Mouse (Mus musculus) myocyte (in vitro differentiated cells): ENCODE results near the gene Cldn19. TPM values are rescaled to one million over a fixed set of nuclear protein-coding genes. Genes with fewer than 3 reads are reported as not detected.

Experiments
- H3K27me3 ChIP-seq: one replicate; pipeline ENCODE4 v1.6.1; 2011; ENCODE audit not compliant: control insufficient read depth, insufficient read depth, insufficient read length
- H3K36me3 ChIP-seq: one replicate; pipeline ENCODE4 v1.6.1; 2011; ENCODE audit not compliant: control insufficient read depth, insufficient read depth
- H3K4me2 ChIP-seq: one replicate; pipeline ENCODE4 v1.6.1; 2011; ENCODE audit warnings: low read depth, control low read depth
- H3K4me3 ChIP-seq: one replicate; pipeline ENCODE4 v1.5.1; 2011; ENCODE audit warnings: mild to moderate bottlenecking, control low read depth, moderate library complexity
- H3K79me2 ChIP-seq: one replicate; pipeline ENCODE4 v1.6.1; 2011; ENCODE audit not compliant: control insufficient read depth, insufficient read depth
- H3ac ChIP-seq: one replicate; pipeline ENCODE4 v1.6.1; 2011; ENCODE audit not compliant: control insufficient read depth, insufficient read length
- CEBPB ChIP-seq: IDR thresholded peaks from 2 replicates; pipeline ENCODE4 v1.6.1; 2011; ENCODE audit warnings: mild to moderate bottlenecking, moderate library complexity; ENCODE audit not compliant: poor library complexity, insufficient read depth, severe bottlenecking
- E2F4 ChIP-seq: IDR thresholded peaks from one replicate; pipeline ENCODE4 v1.6.1; 2011; ENCODE audit warnings: mild to moderate bottlenecking, control low read depth, moderate library complexity; ENCODE audit not compliant: insufficient read depth
- MAX ChIP-seq: IDR thresholded peaks from one replicate; pipeline ENCODE4 v1.6.1; 2011; ENCODE audit warnings: low read depth, mild to moderate bottlenecking, control low read depth
- MYOD1 ChIP-seq, 3 experiments: IDR thresholded peaks; one replicate each; pipeline ENCODE4 v1.6.1; 2011; ENCODE audit warnings: control low read depth in 2 of 3, low read depth in 2 of 3, mild to moderate bottlenecking in 2 of 3, moderate library complexity in 1 of 3; ENCODE audit not compliant: insufficient read length in 2 of 3, control insufficient read depth in 1 of 3
- MYOG ChIP-seq, 3 experiments: IDR thresholded peaks; one replicate each; pipeline ENCODE4 v1.6.1; 2011; ENCODE audit warnings: control low read depth in 2 of 3, low read depth in 2 of 3, mild to moderate bottlenecking in 2 of 3; ENCODE audit not compliant: insufficient read length in 2 of 3, control insufficient read depth in 1 of 3, insufficient read depth in 1 of 3
- POLR2A ChIP-seq: IDR thresholded peaks from one replicate; pipeline ENCODE4 v1.6.1; 2011; ENCODE audit warnings: low read depth, mild to moderate bottlenecking, control low read depth, moderate library complexity; ENCODE audit not compliant: insufficient read length
- POLR2AphosphoS2 ChIP-seq: IDR thresholded peaks from one replicate; pipeline ENCODE4 v1.6.1; 2011; ENCODE audit warnings: low read depth, control low read depth; ENCODE audit not compliant: insufficient read length
- REST ChIP-seq: IDR thresholded peaks from one replicate; pipeline ENCODE4 v1.6.1; 2011; ENCODE audit warnings: mild to moderate bottlenecking, control low read depth, moderate library complexity; ENCODE audit not compliant: insufficient read depth, insufficient read length
- SRF ChIP-seq: IDR thresholded peaks from one replicate; pipeline ENCODE4 v1.6.1; 2011; ENCODE audit warnings: low read depth; ENCODE audit not compliant: control insufficient read depth, insufficient read length
- TCF12 ChIP-seq: IDR thresholded peaks from one replicate; pipeline ENCODE4 v1.6.1; 2011; ENCODE audit warnings: mild to moderate bottlenecking, control low read depth; ENCODE audit not compliant: poor library complexity, insufficient read depth, severe bottlenecking
- TCF3 ChIP-seq: IDR thresholded peaks from one replicate; pipeline ENCODE4 v1.6.1; 2011; ENCODE audit warnings: low read depth, control low read depth; ENCODE audit not compliant: insufficient read length
- USF1 ChIP-seq: IDR thresholded peaks from one replicate; pipeline ENCODE4 v1.6.1; 2011; ENCODE audit warnings: low read depth, mild to moderate bottlenecking, control low read depth, moderate library complexity
- polyA plus RNA-seq: library from polyadenylated mRNA; unstranded; fragments of >200 nt; fragmentation: generic; extraction: Trizol; gene quantifications from one replicate; pipeline ENCODE4 v1.2.1, GENCODE M21; 2012; ENCODE audit warnings: missing spikeins

Gene Cldn19
- polyA plus RNA-seq, 1 experiment, result 0.01 TPM

DNA sequence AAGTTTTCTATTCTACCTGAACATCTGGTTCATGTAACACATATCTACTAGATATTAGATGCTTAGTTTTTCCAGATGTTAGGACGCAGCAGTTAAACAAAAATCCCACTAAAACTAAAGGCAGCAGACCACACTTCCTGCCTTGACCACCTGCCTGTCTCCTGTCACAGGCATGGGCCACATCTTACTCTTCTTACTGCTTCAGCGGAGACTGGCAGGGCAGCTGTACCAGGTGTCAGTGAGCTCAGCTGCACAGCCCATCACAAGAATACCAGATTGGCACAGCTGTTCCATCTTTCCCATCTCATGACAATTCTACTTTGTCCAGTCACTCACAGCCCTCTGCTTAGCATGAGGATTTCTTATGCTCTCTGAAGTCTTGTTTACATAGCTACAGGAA lies 42.1 kb downstream of the Cldn19 start:
- TF ChIP-seq POLR2A (no peak), POLR2AphosphoS2 (no peak), MYOD1 (IDR thresholded peaks at IDR 0.05; ENCODE audit: control insufficient read depth in 1 of 3, insufficient read length in 2 of 3, low read depth in 2 of 3) (peak in 2 of 3 experiments; percentile 24 to 55), TCF12 (no peak), USF1 (no peak), E2F4 (no peak), CEBPB (no peak), TCF3 (no peak), MYOG (IDR thresholded peaks at IDR 0.05; ENCODE audit: control insufficient read depth in 1 of 3, insufficient read depth in 1 of 3, insufficient read length in 2 of 3, low read depth in 2 of 3) (peak in 1 of 3 experiments; percentile 8), MAX (no peak), REST (no peak), SRF (no peak)

GRCm38 (mm10) chr4:119300761-119301160 lies 45.5 kb downstream of the Cldn19 start:
- Histone ChIP-seq H3K27me3 (no peaks in the 10 kb centered on the region), H3K4me2 (no peak overlapping the region), H3K36me3 (no peaks in the 10 kb centered on the region), H3ac (no peak overlapping the region), H3K79me2 (no peaks in the 10 kb centered on the region), H3K4me3 (no peak overlapping the region)
- TF ChIP-seq USF1 (no peak), E2F4 (no peak), SRF (no peak), TCF12 (no peak), TCF3 (no peak), REST (no peak), CEBPB (no peak), POLR2A (no peak), MAX (no peak), MYOD1 (IDR thresholded peaks at IDR 0.05; ENCODE audit: control insufficient read depth in 1 of 3, insufficient read length in 2 of 3, low read depth in 2 of 3) (no peak), POLR2AphosphoS2 (no peak)

More for the DNA sequence above, 42.1 kb downstream of the Cldn19 start:
- Histone ChIP-seq H3K4me2 (no peak overlapping the region), H3K27me3 (no peaks in the 10 kb centered on the region), H3K36me3 (no peaks in the 10 kb centered on the region), H3ac (no peak overlapping the region), H3K4me3 (no peak overlapping the region), H3K79me2 (peaks cover 18% of the 10 kb centered on the region)

DNA sequence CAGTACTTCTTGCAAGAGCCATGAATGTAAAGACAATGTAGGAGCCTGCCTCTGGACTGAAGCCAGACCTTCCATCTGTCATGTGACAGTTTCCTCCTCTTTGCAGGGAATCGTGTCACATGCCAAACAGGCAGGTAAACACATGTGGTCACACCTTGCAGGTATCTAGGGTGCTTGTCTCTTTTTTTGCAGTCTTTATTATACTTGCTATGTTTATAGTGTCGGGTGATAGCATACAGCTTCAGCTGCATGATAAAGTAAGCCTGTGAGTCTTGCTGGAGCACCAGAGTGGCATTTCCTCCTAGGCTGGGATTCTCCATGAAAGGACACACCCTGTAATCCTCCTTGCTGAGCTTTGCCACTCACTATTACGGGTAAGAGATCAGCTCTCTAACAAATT lies 46.6 kb downstream of the Cldn19 start:
- no peak overlapping the region for H3ac ChIP-seq
- no peak overlapping the region for H3K4me2 ChIP-seq
- no peak overlapping the region for H3K4me3 ChIP-seq
- no peaks in the 10 kb centered on the region for H3K27me3 ChIP-seq
- no peaks in the 10 kb centered on the region for H3K36me3 ChIP-seq
- no peaks in the 10 kb centered on the region for H3K79me2 ChIP-seq
- TF ChIP-seq POLR2A, result no peak
- no peak for TF ChIP-seq TCF12
- no peak for TF ChIP-seq CEBPB
- no peak for TF ChIP-seq POLR2AphosphoS2
- TF ChIP-seq MYOG (IDR thresholded peaks at IDR 0.05; ENCODE audit: control insufficient read depth in 1 of 3, insufficient read depth in 1 of 3, insufficient read length in 2 of 3, low read depth in 2 of 3), result no peak

- TF ChIP-seq MYOD1 (IDR thresholded peaks at IDR 0.05; ENCODE audit: control insufficient read depth in 1 of 3, insufficient read length in 2 of 3, low read depth in 2 of 3), result no peak
- TF ChIP-seq TCF12, result no peak
- no peak for TF ChIP-seq POLR2AphosphoS2
- TF ChIP-seq E2F4, result no peak
- no peak for TF ChIP-seq TCF3
- no peak for TF ChIP-seq USF1
- TF ChIP-seq MYOG (IDR thresholded peaks at IDR 0.05; ENCODE audit: control insufficient read depth in 1 of 3, insufficient read depth in 1 of 3, insufficient read length in 2 of 3, low read depth in 2 of 3), result no peak
- no peak for TF ChIP-seq MAX
- TF ChIP-seq SRF, result no peak
- no peak for TF ChIP-seq CEBPB
- H3K4me2 ChIP-seq, result no peak overlapping the region
- H3K27me3 ChIP-seq, result no peaks in the 10 kb centered on the region
- H3K4me3 ChIP-seq, result no peak overlapping the region
- no peak overlapping the region for H3ac ChIP-seq
- H3K79me2 ChIP-seq, result no peaks in the 10 kb centered on the region
- H3K36me3 ChIP-seq, result no peaks in the 10 kb centered on the region
Observed at GRCm38 (mm10) chr4:119303291-119303690, 48.1 kb downstream of the Cldn19 start.

DNA sequence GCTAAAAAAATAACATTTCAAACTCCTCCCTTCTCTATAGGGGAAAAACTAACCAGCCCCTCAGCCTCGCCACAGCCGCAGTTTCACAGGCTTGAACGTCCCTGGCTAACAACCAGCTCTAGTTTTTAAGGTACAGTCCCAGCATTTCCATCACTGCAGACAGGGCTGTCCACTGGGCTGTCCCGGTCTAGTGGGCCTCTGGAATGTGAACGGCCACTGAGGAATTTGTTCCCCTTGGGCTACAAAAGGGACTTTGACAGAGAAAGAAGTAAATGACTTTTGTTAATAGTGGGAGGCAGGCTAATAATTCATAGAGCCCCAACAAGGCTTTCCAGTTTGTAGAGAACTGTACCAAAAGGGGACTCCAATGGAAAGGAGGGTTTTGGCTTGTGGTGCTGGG lies 50.2 kb downstream of the Cldn19 start:
- H3K27me3 ChIP-seq, result no peaks in the 10 kb centered on the region
- no peak overlapping the region for H3ac ChIP-seq
- H3K36me3 ChIP-seq, result no peaks in the 10 kb centered on the region
- TF ChIP-seq POLR2AphosphoS2 (no peak), USF1 (no peak), POLR2A (no peak), SRF (no peak), MYOG (IDR thresholded peaks at IDR 0.05; ENCODE audit: control insufficient read depth in 1 of 3, insufficient read depth in 1 of 3, insufficient read length in 2 of 3, low read depth in 2 of 3) (no peak)
- H3K79me2 ChIP-seq, result no peaks in the 10 kb centered on the region
- no peak overlapping the region for H3K4me2 ChIP-seq
- no peak overlapping the region for H3K4me3 ChIP-seq

Other genes with a start within 250 kb of the Cldn19 start
- 55.8 TPM for gene Slc2a1, start 146.7 kb upstream of the Cldn19 start, polyA plus RNA-seq
- 7.2 TPM for gene Zfp691, start 81.2 kb upstream of the Cldn19 start, polyA plus RNA-seq
- gene Ermap, start 65.4 kb upstream of the Cldn19 start, polyA plus RNA-seq, result 0.13 TPM
- gene Svbp, start 60.1 kb upstream of the Cldn19 start, polyA plus RNA-seq, result 241 TPM
- 0.07 TPM for gene Tmem269, start 37.2 kb upstream of the Cldn19 start, polyA plus RNA-seq
- 14.5 TPM for gene AU022252, start 22.7 kb upstream of the Cldn19 start, polyA plus RNA-seq
- 42.4 TPM for gene P3h1, start 22.5 kb upstream of the Cldn19 start, polyA plus RNA-seq
- 734 TPM for gene Ybx1, start 39.2 kb downstream of the Cldn19 start, polyA plus RNA-seq
- 22.2 TPM for gene Ppih, start 65.1 kb downstream of the Cldn19 start, polyA plus RNA-seq
- gene Ccdc30, start 160.1 kb downstream of the Cldn19 start, polyA plus RNA-seq, result 0.17 TPM
- 9.1 TPM for gene Ppcs, start 167.0 kb downstream of the Cldn19 start, polyA plus RNA-seq
- 0.05 TPM for gene Zmynd12, start 167.4 kb downstream of the Cldn19 start, polyA plus RNA-seq
- gene Rimkla, start 237.2 kb downstream of the Cldn19 start, polyA plus RNA-seq, result not detected